Mouse (Mus musculus) limb, embryonic 11.5 days (tissue): ENCODE data around the gene C130060K24Rik. TPM values are rescaled to one million over a fixed set of nuclear protein-coding genes. Genes with fewer than 3 reads are reported as not detected.

Source experiments
- polyA plus RNA-seq: library from polyadenylated mRNA; unstranded; fragments of >200 nt; fragmentation: Nextera tagmentation; extraction: Ambion mirVana; gene quantifications from 2 replicates; pipeline ENCODE4 v1.2.1, GENCODE M21; 2014

The C130060K24Rik gene
- polyA plus RNA-seq, 1 experiment from 2014 or later, result 0.11 TPM

Other genes with a start within 250 kb of the C130060K24Rik start
- gene Hpgds, start 236.2 kb upstream of the C130060K24Rik start, polyA plus RNA-seq, result 1.9 and 3.1 TPM in 2 replicates
- not detected in 2 replicates for gene Tnip3, start 144.2 kb downstream of the C130060K24Rik start, polyA plus RNA-seq